Mouse (Mus musculus): ENCODE data around the gene Zkscan6. TPM values are rescaled to one million over a fixed set of nuclear protein-coding genes. Genes with fewer than 3 reads are reported as not detected.

Gene Zkscan6
- total RNA-seq (2023) = 23.6 TPM

GRCm38 (mm10) chr11:65806909-65807504 is at the start of gene Zkscan6:
Gene Zkscan6 (plus strand): TSS chr11:65807175.

DNA sequence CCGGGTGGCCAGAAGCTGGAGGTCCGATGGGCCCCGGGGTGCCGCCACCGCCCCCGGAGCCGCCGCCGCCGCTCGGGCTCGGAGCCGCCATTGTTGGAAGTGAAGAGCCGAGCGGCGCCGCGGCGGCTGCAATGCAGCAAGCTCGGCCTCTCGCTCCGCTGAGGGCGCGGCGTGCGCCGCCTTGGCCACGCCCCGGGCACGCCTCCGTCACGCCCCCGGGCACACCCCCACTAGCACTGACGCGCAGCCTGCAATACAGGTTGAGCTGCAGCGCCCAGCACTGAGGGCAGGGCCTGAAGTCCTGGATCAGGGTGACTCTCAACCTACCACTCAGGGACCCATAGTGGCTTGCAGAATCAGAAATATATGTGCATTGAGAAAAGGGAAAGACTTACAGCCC is 18.8 kb upstream of the Zkscan6 start, which contains the start of gene Map2k4:
TSS of gene Map2k4 (minus strand) at position 144 of the 400 bp plus-strand sequence.

Other genes starting within 250 kb of the Zkscan6 start
- 44.6 TPM for gene Map2k4, start 18.9 kb upstream of the Zkscan6 start, total RNA-seq (2023)

All from CD4-positive naive resting alpha-beta T cell, adult 57 days (primary cell).